Mouse (Mus musculus): ENCODE results near the gene Trmt112.

The Trmt112 gene

DNA sequence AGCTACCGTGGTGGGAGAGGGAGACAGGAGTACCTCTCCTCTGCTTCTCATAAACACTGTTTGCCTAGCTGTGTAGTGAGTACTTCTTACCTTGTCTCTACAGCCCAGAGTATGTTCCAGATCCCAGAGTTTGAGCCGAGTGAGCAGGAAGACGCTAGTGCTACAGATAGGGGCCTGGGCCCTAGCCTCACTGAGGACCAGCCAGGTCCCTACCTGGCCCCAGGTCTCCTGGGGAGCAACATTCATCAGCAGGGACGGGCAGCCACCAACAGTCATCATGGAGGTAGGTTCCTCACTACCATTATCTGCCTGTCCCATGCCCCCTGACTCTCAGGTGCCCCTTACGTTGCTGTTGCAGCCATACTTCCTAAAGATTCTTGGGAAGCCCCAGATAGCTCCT is 33.3 kb downstream of the Trmt112 start:
- DNase-seq (ENCODE audit: extremely low read depth, insufficient read length, low spot score), result no peak

DNA sequence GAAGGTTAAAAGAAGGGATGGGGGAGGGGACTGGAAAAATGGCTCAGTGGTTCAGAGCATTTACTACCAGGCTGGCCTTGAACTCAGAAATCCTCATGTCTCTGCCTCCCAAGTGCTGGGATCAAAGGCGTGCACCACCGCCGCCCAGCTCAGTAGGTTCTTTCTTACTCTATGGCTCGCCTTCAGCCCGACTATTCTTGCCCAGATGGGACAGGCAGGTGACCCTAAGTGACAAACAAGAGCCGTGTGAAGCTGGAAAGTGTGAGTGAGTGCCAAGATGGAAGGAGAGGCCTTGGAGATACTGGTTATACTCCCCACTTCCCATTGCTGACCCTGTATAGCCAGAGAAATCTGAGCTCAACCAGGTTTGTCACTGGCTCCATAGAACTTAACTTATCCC is 34.2 kb downstream of the Trmt112 start:
- DNase-seq (ENCODE audit: extremely low read depth, insufficient read length, low spot score), result no peak

DNA sequence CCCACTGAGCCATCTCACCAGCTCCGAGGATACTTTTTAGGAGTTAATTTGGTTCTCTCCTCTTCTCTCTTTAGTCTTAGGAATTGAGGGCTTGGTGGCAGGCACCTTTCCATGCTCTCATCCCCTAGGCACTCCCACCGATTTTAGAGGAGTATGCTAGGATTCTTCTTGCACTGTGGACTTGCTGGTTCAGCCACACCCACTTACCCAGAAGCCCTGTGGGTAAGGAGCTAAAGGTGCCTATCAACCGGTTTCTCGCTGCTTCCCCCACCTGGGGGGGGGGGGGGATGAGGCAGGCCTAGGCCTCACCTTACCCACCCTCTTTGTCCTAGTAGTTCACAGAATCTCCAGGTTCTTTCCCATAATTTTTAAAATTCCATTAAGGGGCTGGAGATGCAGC is 38.2 kb downstream of the Trmt112 start:
- no peak for DNase-seq (ENCODE audit: extremely low read depth, insufficient read length, low spot score)

- DNase-seq (ENCODE audit: extremely low read depth, insufficient read length, low spot score), result no peak
Measured at GRCm38 (mm10) chr19:6948186-6948585, 38.7 kb downstream of the Trmt112 start.

GRCm38 (mm10) chr19:6949532-6949931 is 40.0 kb downstream of the Trmt112 start:
- DNase-seq (ENCODE audit: extremely low read depth, insufficient read length, low spot score), result no peak

GRCm38 (mm10) chr19:6949951-6950350 is 40.5 kb downstream of the Trmt112 start:
- DNase-seq (ENCODE audit: extremely low read depth, insufficient read length, low spot score), result no peak

DNA sequence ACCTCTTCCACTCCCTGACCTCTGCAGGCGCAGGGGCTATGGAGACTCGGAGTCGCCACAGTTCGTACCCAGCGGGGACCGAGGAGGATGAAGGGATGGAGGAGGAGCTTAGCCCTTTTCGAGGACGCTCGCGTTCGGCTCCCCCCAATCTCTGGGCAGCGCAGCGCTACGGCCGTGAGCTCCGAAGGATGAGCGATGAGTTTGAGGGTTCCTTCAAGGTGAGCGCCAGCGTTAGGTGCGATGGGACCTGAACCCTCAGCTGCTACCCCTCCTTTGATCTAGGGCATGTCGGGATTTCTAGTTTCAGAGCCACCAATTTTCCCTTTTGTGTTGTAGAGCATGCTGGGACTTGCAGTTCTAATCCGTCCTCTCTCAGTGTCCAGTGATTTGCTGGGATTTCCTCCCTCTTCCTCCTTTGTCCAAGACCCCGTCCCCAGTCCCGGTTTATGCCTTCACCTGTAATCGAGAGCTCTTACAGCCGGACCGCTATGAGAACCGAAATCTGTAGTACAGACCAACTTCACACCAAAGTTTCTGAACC is 41.2 kb downstream of the Trmt112 start:
- peak; percentile 74 for DNase-seq (ENCODE audit: extremely low read depth, insufficient read length, low spot score)

- DNase-seq (ENCODE audit: extremely low read depth, insufficient read length, low spot score), result peak; percentile 88
Measured at GRCm38 (mm10) chr19:6951381-6951968, 42.0 kb downstream of the Trmt112 start.

DNA sequence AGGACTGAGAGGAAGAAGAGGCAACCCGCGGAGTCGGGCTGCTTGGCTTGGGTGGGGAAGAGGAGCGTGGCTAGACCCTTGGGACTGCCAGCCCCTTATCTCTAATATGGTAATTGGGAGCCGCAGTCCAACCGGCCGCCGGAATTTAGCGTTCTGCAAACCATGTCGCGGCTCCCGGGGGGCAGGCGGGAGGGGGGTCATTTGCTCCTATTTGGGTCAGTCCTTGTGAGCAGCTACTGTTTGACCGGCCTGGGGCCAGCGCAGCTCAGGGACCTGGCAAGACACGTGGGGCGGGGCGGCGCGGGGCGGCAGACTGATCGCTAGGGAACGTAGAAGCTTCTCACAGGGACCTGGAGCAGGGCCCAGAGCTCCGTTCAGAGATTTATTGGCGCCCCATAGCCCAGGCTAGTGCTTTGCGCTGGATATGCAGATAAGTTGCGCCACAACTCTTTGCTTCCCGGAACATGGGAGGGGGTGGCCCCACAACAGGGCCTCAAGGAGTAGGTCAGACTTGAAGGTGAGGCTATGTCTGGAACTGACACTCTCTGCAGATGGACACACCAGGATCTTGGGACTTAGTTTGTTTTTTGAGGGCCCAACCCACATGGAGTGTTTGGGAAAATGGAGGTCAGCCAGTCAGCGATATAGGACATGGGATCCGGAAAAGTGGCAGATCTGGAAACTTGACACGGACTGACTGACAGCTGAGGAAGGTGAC is 42.7 kb downstream of the Trmt112 start:
- peak; percentile 82 for DNase-seq (ENCODE audit: extremely low read depth, insufficient read length, low spot score)

DNA sequence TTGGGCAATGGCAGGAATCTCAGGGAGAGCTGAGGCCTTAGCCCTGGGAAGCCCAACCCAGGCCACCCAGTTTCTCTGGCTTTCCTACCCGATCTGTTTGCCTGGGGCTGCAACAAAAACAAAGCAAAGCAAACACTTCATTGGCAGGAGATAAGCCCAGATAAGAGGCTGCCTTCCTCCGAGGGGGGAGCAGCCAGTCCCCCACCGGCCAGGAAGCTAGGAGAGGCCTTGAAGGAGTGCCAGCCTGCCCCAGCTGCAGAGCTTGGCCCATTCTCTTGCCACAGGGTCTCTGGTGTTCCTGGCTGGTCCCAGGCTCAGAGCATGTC is 43.2 kb downstream of the Trmt112 start:
- DNase-seq (ENCODE audit: extremely low read depth, insufficient read length, low spot score), result no peak

GRCm38 (mm10) chr19:6954046-6954445 is 44.5 kb downstream of the Trmt112 start:
- peak; percentile 42 for DNase-seq (ENCODE audit: extremely low read depth, insufficient read length, low spot score)

DNA sequence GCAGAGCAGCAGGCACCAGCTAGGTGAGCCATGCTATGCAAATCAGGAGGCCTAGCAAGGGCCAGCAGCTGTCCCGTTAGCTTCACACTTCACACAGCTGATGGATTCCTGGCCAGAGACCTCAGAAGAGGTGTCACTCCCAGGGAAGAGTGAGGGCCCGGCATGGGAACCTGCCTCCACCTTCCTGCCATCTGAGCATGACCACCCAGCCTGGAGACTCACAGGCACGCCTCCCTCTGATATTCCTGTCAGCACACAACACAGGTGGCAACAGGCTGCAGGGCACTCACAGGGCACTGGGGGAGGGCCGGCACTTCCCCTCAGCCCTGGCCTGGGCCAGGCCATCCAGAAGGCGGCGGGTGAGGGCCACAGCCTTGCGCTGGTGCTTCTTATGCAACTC is 45.9 kb downstream of the Trmt112 start:
- DNase-seq (ENCODE audit: extremely low read depth, insufficient read length, low spot score), result no peak

DNA sequence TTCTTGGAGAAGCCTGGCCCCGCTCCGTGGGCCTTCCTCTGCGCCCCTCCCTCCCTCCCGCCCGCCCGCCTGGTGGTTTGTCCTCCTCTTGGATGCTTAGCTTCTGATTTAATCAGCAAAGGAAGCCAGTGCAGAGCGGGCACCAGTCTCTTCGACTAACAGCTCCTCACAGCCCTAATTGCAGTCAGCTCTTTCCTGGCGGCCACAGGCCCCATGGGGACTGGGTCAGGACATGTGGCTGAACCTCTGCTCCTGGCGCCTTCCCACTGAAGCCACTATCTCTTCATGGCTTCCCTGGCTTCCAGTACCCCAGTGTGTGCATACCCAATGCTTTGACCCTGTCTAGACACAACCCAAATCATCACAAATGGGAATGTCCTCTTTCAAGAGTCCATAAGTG is 47.0 kb downstream of the Trmt112 start:
- no peak for DNase-seq (ENCODE audit: extremely low read depth, insufficient read length, low spot score)
